Mouse (Mus musculus) CD4-positive helper T cell, adult 2 months (primary cell): ENCODE measurements at regions not wholly inside any gene's neighbourhood (a gene's known extent, or its start where the extent isn't known, plus 50 kb on each side); places are given as distances from the start of the nearest gene placed in this dataset.
"Not testable (repeated sequence)": the region's sequence is repeated elsewhere in the genome, so short reads cannot be mapped to it uniquely, and the experiment has no call there.

Experiments used
- DNase-seq: peaks from one replicate; pipeline ENCODE4 v3.0.0-alpha.2; 2012; ENCODE audit warnings: low read depth, missing footprints, low spot score

DNA sequence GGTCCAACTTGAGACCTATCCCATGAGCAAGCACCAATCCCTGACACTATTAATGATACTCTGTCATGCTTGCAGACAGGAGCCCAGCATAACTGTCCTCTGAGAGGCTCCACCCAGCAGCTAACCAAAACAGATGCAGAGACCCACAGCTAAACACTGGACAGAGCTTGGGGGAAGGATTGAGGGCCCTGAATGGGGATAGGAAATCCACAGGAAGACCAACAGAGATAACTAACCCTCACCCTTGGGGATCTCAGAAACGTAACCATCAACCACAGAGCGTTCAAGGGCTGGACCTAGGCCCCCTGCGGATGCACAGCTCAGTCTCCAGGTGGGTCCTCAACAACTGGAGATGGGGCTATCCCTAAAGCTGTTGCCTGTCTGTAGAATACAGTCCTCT, 93.7 kb downstream of the Cd24a start:
- no peak for DNase-seq

DNA sequence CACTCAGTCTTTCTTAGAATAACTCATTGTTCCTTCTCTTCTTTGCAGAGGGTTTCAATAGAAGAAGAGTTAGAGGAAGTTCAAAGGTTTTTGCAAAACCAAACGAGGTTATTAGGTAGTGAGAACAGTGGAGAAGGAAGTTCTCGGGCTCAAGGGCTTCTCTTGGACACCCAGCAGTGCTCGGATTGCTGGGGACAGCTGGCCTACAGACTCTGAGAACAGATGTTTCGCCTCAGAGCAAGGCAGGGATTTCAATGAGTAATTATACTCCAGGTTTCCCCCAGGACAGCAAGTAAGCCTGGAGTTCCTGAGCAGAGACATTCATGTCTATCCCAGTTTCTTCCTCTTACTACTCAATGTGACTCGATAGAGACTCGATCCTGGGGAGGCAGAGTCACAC, 94.4 kb downstream of the Cd24a start:
- no peak for DNase-seq

DNA sequence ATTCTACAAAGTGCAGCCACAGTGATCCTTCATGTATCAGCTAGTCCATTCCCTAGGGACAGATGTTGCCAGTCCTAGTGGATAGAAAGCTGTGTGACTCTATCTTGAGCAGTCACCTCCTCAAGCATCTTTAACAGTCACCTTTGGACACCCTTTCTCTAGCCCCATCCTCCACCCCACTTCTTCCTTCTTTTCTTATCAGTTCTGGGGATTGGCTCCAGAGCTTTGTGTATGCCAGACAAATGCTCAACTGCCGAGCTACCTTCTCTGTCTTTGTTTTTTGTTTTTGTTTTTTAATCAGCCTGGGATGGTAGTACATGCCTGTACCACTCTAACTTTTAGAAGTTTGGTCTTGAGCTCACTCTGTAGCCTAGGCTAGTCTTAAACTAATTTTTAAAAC, 96.7 kb downstream of the Cd24a start:
- no peak for DNase-seq

DNA sequence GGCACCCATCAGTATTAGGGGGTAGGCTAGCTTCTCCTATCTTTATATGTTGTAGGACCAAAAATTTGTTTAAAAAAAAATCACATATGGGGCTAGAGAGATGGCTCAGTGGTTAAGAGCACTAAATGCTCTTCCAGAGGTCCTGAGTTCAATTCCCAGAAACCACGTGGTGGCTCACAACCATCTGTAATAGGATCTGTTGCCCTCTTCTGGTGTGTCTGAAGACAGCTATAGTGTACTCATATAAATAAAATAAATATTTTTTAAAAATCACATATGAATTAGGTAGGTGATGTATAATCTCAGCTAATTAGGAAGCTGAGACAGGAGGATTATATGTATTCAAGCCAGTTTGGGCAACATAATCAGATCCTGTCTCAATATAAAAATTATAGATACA, 97.4 kb downstream of the Cd24a start:
- not testable (repeated sequence) for DNase-seq

DNA sequence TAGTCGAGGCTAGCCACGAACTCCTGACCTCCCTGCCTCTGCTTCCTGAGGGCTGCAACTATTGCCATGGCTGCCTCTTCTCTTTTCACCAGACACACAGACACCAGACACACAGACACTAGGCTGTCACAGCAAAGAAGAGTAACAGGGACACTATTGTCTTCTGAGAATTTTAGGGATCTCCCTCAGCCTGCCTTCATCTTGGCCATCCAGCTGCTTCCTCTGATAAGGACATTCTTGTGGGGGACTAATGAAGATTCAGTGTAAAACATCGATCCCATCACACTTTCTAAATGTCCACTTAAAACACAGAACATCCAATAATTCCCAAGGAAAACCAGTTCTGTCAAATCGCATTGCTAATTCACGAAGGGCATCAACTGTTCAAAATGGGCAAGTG, 98.2 kb downstream of the Cd24a start:
- DNase-seq: no peak

DNA sequence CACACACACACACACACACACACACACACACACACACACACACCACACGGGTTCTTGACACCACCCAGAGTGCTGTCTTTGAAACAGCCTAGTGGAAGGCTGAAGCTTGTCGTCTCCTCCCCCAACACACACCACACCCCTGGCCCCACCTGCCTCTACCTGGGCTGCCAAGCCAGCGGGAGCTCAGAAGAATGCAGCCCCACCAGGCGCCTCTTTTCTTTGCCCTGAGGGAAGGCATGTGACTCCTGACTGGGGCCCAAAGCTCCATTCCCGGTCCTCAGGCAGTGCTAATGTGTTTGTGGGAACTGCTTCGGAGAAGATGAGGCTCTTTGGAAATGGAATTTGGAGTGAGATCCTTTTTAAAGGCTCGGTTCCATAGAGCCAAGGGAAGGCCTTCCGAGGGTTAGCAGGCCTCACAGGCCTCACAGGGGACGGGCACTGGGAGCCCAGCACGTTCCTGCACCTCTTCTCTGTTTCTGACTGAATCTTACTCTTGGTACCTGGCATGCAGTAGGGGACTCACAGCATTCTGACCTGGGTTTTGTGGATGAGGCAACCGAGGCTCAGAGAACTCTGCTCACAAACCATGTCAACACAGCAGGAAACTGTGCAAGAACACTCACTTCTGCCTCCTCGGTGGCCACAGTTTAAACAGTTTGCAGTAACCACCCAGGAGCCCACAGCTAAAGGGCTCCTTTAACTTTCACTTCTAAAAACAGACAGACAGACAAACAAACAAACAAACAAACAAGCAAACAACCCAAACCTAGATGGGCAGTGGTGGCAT, 106.4 kb downstream of the Cd24a start:
- DNase-seq: no peak

DNA sequence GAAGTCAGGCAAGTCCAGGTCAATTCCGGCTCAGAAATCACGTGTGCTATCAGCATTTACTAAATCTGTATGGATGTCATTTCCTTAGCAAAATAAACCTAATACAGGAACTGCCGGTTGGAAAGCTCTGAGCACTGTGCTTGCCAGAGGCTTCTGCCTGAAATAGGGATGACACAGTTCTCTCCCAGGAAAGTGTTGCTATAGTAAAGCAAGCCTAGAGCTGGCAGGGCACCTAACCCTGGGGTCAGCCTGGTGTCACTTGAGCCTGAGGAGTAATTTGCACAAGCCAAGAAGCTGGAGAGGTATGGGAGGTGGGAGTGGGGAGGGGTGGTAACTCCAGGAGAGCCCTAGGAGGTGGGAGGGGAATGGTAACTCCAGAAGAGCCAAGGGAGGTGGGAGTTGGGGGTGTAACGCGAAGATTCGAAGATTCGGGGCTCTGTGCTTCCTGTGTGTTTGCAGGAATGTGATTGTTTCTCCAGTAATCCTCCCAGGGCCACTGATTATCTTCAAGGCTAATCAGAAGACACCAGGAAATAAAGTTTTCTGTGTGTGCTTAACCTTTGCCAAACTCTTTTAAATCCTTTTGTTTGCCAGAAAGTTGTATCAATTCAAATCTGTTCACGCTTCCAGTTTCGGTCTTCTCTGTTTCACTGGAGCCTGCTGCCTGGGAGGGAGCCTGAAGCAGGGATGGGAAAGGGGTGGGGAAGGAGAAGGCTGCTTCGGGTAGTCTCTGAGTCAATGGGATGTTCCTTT, 111.3 kb downstream of the Cd24a start:
- DNase-seq: no peak

DNA sequence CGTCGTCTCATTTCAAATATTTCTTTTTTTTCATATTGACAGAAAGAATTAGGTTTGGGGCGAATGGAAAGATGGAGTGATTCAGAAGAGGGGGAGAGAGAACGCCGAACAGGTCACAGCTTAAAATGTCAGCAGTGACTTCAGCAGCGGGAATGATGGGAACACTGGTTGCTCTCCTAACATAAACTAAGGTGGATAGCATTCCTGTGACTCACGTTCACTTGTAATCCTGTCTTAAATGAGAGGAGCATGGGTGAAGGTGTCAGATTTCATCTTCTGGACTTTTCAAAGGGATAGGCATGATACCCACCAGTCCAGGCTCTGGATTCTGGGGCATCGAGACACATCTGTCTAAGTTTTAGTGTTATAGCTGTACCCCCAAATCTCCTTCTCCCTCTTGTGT, 111.8 kb downstream of the Cd24a start:
- no peak for DNase-seq

DNA sequence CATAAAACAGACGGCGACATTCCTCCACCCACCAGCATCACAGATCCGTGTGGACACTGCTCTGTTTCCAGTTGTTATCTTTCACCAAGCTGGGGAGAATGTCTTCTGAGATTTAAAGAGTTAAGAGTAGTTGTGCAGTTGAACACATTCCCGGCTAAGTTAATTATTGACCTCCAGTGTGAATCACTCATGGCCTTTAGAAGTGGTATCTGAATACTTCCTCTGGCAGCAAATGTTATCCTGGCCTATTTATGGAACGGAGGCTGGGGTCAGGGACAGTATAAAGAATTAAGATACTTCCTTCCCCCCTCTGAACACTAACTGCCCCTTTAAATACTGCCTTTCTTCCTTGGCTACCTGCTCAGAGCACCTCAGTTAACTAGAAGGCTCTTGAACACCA, 115.9 kb downstream of the Cd24a start:
- no peak for DNase-seq

DNA sequence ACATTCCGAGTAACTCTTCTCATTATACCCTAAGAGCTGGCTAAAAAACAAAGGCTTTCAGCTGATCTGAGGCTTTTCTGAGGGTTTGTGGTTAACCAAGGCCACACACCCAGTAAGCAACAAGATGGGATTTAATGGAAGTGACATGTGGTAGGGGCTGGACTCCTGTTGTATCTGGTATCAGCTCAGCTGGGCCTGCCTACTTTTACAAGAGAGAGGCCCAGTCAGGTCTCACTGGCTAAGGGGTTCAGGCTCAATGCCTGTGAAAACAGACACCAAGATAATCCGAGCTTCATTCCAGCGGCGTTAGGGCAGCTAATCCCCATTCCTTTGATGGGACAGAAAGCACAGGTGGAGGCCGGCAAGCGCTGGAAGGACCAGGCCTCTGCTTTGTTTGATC, 116.4 kb downstream of the Cd24a start:
- no peak for DNase-seq

DNA sequence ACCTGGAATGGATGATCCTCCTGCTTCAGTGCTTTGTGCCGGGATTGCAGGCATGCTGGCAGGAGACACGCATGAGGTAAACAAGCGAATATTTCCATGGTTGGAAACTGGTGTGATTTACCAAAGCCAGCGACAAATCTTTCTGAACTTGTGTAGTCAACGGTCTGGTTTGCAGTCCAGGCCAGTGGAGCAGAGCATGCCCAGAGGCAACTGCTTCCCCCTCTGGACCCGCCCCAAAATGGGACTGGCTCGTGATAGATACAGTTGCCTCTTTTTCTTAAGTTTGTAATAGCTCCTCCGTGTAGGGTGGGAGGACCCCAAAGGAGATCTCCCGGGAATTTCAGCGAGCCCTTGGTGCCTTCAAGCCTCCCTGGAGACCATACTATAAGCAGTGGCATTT, 117.4 kb downstream of the Cd24a start:
- no peak for DNase-seq

DNA sequence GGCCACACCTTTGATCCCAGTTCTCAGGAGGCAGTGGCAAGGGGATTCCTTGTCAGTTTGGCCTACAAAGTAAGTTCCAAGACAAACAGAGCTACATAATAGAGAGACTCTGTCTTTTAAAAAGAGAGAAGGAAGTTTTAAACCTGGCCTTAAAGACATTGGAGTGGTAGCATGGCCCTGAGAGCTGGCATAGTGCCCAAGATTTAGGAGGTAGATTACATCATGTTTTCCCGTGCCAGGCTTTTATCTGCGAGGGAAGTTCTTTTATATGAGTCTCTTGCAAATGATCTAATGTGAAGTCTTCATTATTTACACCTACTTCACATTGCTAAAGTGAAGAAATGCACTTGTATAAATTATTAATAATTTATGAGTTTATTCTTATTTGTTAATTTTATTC, 119.8 kb downstream of the Cd24a start:
- no peak for DNase-seq

DNA sequence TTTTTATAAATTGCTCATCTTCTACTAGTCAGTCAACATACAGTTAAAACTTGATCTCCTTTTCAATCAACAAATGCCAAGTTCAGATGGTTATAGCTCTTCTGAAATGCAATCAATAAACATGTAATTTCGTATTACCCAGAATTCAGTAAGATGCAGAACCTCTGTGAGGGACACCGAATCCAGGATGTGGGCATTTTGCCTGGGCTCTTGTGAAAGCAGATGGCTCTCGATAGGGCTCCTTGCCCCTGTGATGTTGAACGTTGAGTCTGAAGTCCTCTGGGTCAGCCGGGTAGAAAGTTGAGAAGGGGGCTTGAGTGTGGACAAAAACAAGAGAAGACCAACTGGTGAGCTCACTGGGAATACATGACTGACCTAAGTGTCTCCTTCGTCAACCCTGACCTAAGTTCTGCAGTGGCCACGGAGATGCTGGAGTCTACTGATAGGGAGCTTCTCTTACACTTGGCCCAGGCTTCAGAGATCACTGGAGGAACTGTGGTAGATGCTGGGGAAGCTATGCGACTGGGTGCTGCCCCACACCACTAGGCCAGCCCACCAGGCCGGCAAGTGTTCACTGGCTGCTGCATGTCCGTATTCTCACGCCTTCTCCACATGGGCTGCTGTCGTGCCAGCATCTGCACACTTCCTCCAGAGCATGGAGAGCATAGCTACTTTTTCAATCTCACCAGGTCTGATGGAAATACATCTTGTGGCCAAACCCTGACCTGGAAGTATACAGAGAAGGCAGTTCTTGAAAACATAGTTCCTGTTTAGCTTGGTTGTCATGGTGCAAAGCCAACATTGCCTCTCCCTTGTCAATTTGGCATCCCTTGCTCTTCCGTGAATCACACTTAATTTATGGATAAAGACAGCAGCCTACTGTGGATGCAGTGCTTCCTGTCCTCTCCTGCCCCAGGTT, 122.5 kb downstream of the Cd24a start:
- no peak for DNase-seq

DNA sequence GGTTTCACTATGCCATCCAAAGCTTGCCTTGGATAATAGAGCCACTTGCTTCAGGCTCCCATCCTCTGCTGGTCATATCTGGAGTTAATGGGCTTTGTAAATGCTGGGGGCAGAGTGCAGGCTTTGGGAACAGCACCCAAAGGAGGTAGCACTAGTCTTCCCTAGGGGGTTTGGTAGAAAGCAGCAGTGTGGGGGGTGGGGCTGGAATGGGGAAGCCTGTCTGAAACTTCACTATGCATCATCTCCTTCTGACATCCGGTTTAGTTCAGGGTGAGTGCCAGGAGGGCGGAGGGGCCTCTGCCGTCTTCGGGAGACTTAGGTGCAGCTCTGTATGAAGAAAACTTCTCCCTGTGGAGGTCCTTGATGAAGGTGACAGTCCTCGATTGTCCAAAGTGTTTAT, 124.8 kb downstream of the Cd24a start:
- DNase-seq: no peak

DNA sequence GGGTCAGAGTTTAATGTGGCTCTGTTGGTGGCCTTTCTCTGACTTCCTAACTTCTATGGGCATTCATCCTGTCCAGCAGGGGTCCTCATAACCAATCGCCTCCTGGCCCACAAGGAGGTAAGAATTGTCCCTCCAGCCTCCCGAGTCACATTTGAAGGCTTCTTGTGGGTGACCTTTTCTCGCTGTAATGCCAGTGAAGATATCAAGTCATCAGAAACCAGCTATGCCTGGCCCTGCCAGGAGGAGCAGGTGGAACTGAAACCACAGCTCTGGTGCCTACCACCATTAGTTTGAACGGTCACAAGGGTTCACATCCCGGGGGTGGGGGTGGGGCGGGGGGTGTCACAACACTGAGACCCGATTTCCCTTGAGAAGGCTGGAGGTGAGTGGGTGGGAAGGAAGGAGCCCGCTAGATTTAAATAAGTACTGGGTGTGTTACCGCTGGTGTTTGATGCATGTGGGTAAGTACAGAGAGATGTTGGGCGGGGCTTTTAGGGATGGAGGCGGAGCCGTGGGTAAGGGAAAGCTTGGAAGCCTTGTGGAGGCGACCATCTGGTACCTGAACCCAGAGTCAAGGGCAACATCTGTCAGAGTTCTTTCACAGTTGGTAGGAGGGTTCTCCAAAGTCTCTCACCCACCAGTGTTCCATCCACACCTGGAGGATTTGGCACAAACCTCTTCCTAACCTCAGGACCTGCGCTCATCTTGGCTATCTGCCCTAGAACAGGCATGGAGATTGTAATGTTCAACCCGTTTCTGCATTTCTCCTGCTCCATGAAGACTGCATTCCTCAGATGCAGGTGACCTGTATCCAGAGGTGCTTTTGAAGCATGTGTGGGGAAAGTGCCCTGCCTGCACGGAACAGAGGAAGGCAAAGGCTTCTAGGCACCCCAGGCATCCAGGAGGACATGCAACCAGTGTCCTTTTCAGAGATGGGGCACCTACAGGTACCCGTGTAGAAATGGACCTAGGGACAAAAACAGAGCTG, 128.2 kb downstream of the Cd24a start:
- peak; percentile 42 for DNase-seq

DNA sequence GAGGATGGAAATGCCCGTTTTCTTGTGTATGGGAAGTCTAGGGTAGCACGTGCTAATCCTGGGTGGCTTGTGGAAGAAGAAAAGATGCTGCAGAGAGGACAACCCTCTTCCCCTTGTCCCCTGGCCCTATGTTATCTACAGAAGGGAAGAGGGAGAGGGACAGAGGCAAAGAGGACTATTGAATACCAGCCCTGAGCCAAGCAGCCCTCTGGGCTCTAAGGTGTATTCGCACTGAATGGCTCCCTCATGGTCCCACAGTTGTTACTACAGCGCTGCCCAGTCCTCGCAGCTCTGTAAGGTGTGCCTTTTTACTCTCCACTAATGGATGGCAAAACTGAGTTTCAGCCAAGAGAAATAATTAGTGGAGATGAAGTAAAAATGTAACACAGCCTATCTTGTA, 128.9 kb downstream of the Cd24a start:
- no peak for DNase-seq

DNA sequence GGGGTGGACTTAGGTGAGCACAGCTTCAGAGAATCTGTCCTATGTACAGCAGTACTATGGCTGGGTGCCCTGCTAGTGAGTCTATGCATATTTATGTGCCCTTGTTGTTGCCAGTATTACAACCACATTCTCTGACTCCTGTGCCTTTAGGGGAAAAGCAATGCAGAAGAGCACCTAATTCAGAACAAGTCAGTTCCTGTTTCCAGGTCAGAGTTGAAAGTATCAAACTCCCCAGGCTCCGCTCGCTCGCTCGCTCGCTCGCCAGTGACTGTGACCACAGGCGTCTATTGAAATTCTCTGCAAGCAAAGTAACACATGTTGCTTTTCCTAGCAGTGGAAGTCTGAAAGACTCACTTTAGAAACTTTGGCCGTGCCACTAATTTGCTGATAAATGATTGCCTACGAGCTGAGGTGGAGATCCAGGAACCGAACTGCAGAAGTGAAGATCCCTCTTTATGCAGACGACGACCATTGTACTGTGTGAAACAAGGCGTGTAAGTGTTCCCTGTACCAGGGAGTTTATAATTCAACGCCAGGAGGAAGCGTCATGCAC, 129.8 kb downstream of the Cd24a start:
- DNase-seq: no peak

DNA sequence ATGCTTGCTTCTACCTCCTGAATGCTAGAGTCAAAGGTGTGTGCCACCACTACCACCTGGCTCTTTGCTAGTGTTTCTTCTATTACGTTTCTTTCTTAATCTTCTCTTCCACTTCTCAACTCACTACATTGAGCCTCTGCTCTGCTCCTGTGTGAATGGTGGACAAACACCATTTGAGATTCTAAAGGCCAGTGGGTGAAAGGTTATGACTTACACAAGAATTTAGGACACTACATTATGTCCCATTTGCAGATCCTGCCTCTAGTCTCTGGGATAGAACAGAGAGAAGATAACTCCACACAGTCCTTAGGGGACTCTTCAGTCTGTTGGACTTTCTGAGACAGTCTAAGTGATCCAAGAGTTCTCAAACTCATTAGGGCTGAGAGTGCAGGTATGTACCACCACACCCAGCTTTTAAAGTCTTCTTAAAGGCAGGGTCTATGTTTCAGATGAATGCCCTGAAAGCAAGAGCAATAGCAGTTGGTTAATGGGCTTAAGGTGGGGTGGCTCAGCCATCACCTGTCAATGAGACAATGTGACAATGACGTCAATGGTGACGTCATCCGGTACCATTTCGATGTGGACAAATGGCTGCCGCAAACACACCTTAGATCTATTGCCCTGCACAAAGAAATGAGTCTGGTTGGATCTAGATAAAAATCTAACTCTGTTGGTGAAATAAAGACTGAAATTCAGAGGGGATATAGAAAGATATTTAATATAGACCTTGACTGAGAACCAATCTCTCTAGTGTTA, 131.4 kb downstream of the Cd24a start:
- DNase-seq: no peak

DNA sequence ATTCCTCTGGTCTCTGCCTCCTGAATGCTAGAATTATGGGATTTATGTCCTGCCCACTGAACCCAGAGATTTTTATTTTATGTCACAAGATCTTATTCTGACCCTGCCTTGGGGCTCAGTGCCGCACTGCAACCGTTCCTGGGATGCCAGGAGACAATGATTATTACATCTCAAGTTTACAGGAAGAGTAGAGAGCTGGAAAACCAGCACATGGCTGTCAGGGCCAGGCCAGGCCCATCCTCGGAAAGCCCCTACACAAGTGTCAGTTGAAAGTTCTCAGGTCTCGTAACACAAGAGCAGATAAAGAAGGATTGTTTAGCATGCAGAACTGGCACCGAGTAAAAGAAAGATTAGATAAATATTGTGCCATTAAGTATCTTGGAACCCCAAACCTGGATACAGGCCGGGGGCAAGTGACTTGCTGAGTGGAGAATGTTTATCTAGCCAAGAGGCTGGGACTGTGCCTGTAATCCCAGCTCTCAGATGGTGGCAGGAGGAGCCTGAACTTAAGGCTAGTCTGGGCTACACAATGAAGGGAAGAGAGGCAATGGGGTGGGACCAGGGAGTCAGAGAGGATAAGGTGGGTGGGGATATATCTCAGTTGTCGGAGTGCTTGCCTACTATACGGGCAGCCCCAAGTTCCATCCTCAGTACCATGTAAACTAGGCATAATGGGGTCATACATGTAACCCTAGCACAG, 132.3 kb downstream of the Cd24a start:
- DNase-seq: no peak
